Mouse (Mus musculus) E14TG2a.4 (cell line): ENCODE data around the gene Dcpp2.
A peak's percentile ranks its signal among the peaks of the same experiment; 100 is the strongest.

ENCODE experiments used
- CTCF ChIP-seq: conservative IDR thresholded peaks from 2 replicates; pipeline ENCODE4 v1.5.1; 2014; ENCODE audit warnings: low read length
- NANOG ChIP-seq: IDR thresholded peaks from 2 replicates; pipeline ENCODE4 v1.6.1; 2014; ENCODE audit warnings: borderline replicate concordance, low read length, mixed read lengths

- peak; percentile 34 for TF ChIP-seq CTCF
- no peak for TF ChIP-seq NANOG
These were observed 27.4 kb upstream of the Dcpp2 start for GRCm38 (mm10) chr17:23853292-23853691.
